Mouse (Mus musculus): ENCODE results near the gene Slc16a1.
"Not testable (repeated sequence)": the region's sequence is repeated elsewhere in the genome, so short reads cannot be mapped to it uniquely, and the experiment has no call there.

DNA sequence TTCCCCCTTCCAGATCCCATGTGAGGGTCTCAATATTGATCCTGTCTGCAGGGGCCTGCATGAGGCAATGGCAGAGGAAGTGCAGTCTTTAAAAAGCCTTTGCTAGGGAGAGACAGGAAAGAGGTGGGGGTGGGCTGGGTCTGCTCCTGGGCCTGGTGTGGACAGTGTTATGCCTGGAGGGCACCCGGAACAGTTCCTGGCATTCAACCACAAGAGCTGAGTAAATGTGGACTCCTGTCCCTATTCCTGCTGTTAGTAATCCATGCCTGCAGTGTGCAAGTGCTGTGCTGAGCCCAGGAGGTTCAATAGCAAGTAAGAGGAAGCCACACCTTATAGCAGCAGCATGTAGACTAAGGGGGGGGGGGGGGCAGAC, 69.3 kb downstream of the Slc16a1 start:
- not testable (repeated sequence) for TF ChIP-seq CTCF (IDR thresholded peaks at IDR 0.05; ENCODE audit: control insufficient read depth, insufficient read depth, insufficient read length); MAX (IDR thresholded peaks at IDR 0.05); CEBPB (IDR thresholded peaks at IDR 0.05; ENCODE audit: low read depth); MYOD1 (IDR thresholded peaks at IDR 0.05; ENCODE audit: control insufficient read depth, insufficient read length, low read depth)
